Mouse (Mus musculus): ENCODE measurements around the gene Napb.

Napb gene

DNA sequence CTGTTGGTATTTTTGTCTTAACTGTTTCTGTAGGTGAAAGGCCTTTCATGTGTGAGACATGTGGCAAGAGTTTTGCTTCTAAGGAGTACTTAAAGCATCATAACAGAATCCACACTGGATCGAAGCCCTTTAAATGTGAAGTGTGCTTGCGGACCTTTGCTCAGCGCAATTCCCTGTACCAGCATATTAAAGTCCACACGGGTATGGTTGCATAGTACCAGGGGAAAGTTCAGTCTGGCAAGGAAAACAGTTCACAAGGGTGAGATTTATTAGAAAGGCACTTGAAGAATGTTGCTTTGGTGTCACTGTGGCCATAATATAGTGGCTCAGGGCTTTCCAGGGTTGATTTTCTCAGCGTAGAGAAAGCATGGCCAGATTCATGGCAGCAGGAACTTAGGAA, 44.3 kb downstream of the Napb start:
- DNase-seq, result no peak

DNA sequence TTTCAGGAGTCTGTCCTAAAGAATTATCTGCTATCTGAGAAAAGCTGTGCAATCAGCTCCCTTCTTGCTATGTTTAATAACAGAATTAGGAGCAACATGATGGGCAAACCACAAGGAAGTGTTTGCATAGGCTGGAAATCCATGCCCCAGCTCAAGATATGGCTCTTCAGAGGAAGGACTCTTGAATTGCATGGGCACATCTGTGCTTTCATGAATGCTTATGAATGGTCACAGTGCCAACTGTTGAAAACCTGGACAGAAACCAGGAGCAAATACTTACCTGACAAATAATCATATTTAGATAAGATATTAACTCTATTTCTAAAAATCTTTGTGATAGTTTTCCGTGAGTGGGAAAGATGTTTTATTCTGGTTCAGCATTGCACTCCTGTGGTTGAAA, 45.4 kb downstream of the Napb start:
- DNase-seq, result no peak

DNA sequence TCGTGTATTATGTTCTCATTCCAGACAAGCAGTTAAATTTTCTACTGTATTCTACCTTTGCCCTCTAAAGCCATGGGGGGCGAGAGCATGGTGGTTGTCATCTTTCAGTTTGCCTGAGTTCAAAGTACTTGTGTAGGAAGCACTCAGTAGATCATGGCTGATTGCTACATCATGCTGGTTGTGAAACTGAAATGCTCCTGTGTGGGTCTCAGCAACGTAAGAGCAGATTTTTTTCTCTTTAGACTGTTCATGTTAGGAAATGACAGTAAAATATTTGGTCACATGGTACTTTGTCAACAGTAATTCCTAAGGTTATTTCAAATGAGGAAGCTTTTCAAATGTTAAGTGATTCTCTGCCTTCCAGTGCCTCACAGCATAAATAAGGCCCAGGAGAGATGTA, 46.6 kb downstream of the Napb start:
- no peak for DNase-seq

DNA sequence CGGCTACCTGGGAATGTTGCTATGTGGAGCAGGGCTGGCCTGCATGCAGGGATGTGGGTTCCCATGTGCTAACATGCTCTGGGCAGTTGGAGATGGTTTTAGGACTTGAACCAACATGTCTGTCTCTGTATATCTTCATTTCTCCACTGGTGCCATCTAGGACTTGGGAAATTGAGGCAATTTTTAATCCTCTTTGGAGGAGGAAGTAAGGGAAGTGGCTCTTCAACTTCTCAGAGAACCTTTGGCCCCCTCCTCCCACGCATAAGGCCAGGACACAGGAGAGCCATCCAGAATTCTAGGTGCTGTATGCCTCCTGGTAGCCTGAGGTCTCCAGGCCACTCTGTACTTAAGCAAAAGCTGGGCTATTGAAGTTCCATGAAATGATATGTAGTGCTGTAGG, 47.3 kb downstream of the Napb start:
- DNase-seq, result no peak

DNA sequence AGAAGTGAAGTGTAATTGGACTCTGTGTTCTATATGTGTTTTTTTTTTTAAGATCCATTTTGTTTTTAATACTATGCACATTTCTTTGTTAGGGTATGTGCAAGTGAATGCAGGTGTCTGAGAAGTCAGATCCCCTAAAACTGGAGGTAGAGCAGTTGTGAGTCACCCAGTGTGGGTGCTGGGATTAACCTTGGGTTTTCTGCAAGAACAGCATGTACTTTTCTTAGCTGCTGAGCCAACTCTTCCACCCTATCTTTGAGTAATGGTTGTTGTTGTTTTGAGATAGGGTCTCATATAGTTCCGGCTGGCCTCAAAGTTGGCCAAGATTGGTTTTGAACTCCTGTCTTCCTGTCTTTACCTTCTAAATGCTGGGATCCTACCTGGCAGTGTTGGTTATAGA, 49.2 kb downstream of the Napb start:
- no peak for DNase-seq

DNA sequence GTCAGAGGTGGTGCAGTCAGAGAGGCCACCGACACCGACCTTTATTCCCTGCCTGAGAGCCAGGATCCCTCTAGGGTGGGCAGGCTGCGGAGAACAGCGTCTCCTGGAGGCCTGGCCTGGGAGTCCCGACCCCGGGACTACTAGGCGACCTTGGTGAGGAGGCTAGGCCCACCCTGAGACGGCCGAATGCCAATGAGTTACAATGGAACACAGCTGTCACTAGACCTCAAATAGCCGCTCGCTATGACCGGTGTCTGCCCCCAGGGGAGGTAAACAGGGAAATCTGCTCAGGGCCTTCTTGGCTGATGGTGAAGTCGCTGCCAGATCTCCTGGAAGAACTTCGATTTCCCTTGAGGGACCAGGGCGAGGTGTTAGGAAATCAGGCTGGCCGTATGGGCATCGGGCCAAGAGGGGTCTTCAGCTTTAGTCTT, 50.8 kb downstream of the Napb start:
- peak in 1 of 2 experiments; percentile 59 for DNase-seq

DNA sequence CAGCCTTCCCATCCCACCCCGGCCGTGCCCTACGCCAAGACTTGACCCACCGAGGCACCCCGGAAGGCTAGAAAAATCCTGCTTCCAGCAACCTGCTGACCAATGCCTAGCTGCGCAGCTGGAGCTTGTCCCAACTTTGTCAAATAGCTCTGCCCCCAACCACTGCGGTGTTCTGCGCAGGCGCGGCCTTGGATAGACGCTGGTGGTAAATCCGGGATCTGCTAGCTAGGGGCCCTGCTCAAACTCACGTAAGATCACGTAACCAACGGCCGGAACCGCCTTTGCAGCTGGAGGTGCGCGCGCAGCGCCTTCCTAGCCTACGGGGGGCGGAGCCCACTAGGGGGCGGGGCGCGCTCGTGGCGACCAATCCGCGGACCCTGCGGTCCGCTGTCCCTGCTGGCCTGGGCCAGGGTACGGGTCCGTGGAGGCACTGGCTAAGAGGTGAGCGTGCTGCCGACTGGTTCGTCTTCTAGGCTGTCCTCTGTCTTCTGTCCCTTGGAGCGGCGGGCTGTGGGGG, 51.4 kb downstream of the Napb start, which contains the start of gene Gzf1:
Gzf1 (plus strand) TSS at position 249 of the 517 bp plus-strand sequence.
- peak; percentile 97 for DNase-seq

DNA sequence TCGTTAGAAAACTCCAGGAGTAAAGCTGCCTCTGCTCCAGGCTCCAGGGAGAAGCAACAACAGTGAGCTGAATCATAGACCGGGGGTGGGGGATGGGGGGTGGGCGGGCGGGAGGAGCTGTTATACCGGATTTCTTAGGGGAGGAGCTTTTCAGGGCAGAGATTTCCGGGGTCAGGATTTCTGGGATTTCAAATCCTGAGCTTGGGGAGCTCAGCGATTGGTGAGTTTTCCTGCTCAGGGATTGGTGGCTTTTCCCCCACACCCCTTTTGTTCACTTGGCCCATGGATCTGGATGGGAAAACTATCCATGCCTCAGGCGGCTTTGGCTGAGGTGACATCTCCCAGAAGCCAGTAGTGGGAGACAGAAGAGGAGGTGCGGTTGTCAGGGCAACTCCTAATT, 52.9 kb downstream of the Napb start:
- DNase-seq, result no peak

DNA sequence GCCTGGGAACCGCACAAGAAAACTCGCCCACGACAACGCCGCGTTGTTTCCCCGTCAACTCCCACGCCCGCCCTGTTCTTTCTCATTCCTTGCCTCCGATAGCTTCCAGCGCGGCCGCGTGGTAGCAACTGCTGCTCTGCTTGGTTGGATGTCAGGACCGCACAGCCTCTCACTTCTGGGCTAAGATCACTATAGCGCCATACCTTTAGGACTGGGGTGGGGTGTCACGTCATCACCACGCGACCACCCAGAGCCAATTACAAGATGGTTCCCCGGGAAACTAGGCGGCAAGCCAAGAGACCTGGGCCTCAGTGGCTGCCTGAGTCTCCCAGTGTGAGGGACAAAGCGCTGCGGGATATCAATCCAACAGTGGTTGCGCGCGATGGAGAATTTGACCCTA, 54.5 kb downstream of the Napb start:
- no peak for DNase-seq

DNA sequence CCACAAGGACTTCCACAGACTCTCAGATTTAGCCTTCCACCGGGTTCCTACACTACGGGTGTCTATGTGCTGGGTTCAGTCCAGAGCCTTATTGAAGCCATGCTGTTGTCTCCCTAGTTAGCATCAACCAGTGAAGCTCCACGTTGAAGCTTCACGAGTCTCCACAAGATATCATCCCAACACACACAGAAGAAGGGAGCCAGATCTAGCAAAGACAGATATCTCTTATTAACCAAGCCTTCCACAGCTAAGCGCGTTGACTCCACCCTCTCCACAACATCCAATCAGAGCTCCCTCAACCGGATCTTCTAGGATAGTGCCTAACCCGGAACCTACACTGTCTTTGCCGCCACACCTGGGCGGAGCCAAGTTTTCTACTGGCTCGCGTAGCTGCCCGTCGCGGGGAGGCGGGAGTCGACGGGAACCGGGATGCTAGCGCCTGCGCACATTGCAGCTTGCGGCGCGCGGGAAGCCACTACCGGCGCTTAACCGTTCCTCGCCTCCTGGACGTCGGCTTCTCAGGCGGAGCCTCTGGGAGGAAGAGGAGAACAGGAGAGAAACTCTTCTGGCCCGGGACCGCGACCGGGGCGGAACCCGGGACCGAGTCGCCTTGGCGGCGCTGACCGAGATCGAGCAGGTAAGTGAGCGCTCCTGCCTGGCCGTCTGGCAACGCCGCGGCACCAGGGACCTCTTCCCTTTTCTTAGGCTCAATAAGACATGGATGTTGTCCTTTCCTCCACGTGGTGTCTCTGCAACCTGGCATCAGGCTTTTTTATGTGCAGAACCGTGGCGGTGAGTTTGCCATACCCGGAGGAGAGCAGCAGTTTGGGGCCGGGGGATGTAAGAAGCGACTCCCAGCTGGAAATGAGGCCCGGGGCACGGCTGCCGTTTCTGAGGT, 59.8 kb downstream of the Napb start, which contains the start of gene Nxt1:
Nxt1 (plus strand) TSS at position 403 of the 898 bp plus-strand sequence.
- peak; percentile 98 for DNase-seq

DNA sequence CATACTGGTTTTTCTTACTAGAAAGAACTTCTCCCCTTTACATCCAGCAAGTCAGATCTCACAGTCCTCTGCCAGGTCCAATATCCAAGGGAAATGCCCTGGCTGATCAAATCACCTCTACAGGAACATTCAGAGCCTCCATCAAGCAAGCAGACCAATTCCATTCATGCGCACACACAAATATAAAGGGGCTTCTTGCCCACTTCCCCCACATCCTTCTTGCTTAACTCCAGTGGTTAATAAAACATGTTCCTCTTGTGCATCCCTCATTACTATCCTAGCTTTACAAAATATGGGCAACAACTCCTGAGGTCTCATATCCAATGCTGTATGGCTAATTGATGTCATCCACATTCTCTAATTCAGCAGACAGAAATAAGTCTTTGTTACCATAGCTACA, 68.8 kb downstream of the Napb start:
- no peak for DNase-seq

DNA sequence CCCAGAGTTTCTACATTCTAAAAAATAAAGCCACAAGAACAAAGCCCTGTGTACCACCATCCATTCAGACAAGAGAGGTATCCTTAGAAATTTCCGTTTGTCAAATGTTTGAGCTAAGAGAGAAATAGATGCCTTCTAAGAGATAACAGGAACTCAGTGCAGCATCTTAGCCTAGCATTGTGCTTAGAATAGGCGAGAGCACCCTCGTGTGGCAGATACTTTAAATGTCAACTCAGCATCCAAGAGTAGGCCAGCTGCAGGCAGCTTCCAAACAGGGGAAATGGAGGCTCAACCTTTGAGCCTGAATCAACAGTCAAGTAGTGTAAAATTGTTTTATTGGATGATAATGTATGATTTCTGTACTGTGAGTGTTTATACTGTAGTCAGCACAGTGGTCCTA, 77.3 kb downstream of the Napb start:
- no peak for DNase-seq

DNA sequence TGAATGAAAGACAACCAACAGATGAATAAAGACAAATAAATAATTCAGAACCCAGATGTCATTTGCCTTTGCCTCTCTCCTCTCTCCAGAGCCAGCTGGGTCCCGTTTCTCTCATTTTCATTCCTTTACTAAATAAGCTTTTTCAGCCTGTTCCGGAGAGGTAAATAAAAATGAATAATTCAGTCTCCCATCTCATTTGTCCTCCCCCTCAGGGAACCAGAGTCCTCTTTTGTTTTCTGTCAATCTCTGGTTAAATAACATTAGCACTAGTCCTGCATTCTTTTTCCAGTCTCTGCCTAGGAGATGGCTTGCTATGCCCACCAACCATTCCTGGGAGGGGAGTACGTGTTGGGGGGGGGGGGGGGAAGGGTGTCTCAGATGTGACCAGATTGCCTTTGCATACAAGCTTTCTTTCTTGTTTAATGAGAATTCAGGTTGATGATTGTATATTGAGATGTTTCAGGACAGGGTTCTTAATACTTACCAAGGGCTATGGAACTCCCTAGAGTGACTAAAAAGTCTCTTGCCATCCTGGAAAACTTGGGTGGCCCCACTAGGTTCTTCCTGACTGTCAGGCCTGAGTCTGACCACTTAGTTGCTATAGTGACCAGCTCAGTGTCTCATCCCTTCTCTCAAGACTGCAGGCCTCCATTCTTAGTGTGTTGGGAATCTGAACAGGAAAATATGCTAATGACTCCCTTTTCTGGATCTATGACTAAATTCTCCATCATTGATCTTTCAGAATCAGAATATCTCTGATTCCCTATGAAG, 81.5 kb downstream of the Napb start:
- no peak for DNase-seq

DNA sequence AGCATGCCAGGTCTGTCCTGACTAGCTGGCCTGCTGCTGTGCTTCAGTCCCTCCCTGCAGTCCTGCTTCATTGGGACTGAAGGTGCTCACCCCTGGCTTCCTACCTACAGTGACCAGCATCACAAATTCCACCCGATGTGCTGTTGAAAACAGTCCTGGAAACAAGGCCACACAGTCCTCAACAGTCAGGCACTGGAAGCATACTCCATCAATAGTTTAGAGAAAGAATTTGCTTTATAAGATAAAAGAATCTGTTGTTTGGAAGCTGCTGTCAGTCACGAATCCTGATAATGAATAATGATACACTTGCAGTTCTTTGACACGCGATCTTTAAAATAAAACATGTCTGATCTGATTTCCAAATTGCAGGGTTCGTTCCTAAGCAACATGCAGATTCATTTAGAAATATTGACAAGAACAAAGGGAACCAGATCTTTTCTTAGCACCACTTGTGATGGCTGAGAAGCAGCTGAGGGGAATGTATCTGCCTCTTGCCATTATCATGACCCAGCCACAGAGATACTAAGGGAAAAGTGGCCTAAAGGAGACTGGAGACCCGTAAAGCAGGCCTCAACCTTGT, 87.8 kb downstream of the Napb start:
- no peak for DNase-seq

All from thymus, adult 18-20 months (tissue).